Mouse (Mus musculus) thymus, adult 2 months (tissue): Measurements from ENCODE around the gene Ust. TPM values are rescaled to one million over a fixed set of nuclear protein-coding genes. Genes with fewer than 3 reads are reported as not detected.

Source experiments
- DNase-seq: peaks from one replicate; pipeline ENCODE4 v3.0.0; 2021
- H3K27ac ChIP-seq: fragments of 200-500 bp; 2 replicates; pipeline ENCODE4 v1.5.1; 2012; ENCODE audit warnings: low read length, control low read depth; ENCODE audit not compliant: control insufficient read depth, insufficient read depth
- H3K27me3 ChIP-seq: fragments of 200-500 bp; 2 replicates; pipeline ENCODE4 v1.6.1; 2012; ENCODE audit warnings: mild to moderate bottlenecking, low read length, moderate library complexity, mixed read lengths; ENCODE audit not compliant: control insufficient read depth, insufficient read depth
- H3K36me3 ChIP-seq: fragments of 200-500 bp; 2 replicates; pipeline ENCODE4 v1.6.1; 2012; ENCODE audit warnings: mild to moderate bottlenecking, low read length, moderate library complexity; ENCODE audit not compliant: control insufficient read depth, insufficient read depth
- H3K4me1 ChIP-seq: fragments of 200-500 bp; replicated peaks from 2 replicates; pipeline ENCODE4 v1.6.1; 2012; ENCODE audit warnings: low read length; ENCODE audit not compliant: control insufficient read depth, insufficient read depth
- H3K4me3 ChIP-seq: fragments of 200-500 bp; 2 replicates; pipeline ENCODE4 v1.5.1; 2012; ENCODE audit warnings: mild to moderate bottlenecking, low read length, control low read depth, moderate library complexity; ENCODE audit not compliant: control insufficient read depth, insufficient read depth
- CTCF ChIP-seq: fragments of 200-500 bp; IDR thresholded peaks from 2 replicates; pipeline ENCODE4 v1.5.1; 2012; ENCODE audit warnings: mild to moderate bottlenecking, control low read depth, low read length, moderate library complexity, borderline replicate concordance; ENCODE audit not compliant: control insufficient read depth, poor library complexity, insufficient read depth; ENCODE audit errors: extremely low read depth
- POLR2A ChIP-seq: fragments of 200-500 bp; IDR thresholded peaks from 2 replicates; pipeline ENCODE4 v1.6.1; 2012; ENCODE audit warnings: mild to moderate bottlenecking, low read length, control low read depth, moderate library complexity; ENCODE audit not compliant: control insufficient read depth, poor library complexity, insufficient read depth; ENCODE audit errors: extremely low read depth
- WGBS: fragments of 180-500 bp; shearing (Covaris S2); methylation state at CpG from one replicate; pipeline ENCODE4 v1.1.7; 2018; 5-methylcytosine and 5-hydroxymethylcytosine counted together
- polyA plus RNA-seq: library from polyadenylated mRNA; depleted of rRNA; stranded (reverse); fragments of >200 nt; gene quantifications from 2 replicates; pipeline ENCODE4 v1.2.3, GENCODE M21; 2012

Ust gene
- polyA plus RNA-seq, 1 experiment, result 2.9 TPM

DNA sequence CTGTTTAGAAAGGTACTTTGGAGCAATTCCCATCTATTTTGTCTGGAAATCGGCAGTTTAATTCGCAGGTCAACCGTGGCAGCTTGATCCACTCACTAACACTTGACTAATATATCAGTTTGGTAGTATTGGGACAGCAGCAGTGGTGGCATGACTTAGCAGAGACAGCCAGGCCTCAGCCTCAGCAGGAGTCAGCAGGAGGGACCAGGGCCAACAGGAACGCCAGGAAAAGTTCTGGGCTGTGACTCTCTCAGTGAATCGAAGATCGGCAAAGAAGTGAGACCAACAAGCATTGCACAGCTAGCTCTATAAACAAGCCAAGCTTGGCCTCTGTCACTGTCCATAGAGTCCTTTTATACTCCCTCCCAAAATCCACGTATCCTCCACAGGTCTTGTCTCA is 168.0 kb downstream of the Ust start:
- no peaks in the 10 kb centered on the region for H3K4me1 ChIP-seq
- no peak overlapping the region for H3K27ac ChIP-seq
- 94% methylated on average over 7 of the region's 7 CpGs for WGBS
- no peak for DNase-seq
- no peaks in the 10 kb centered on the region for H3K36me3 ChIP-seq
- H3K27me3 ChIP-seq, result no peaks in the 10 kb centered on the region
- TF ChIP-seq POLR2A (no peak), CTCF (no peak)
- H3K4me3 ChIP-seq, result no peak overlapping the region

GRCm38 (mm10) chr10:8347497-8347896 is 171.1 kb downstream of the Ust start:
- WGBS, result 93% methylated on average over 5 of the region's 5 CpGs
- Histone ChIP-seq H3K4me1 (no peaks in the 10 kb centered on the region), H3K4me3 (no peak overlapping the region), H3K27ac (no peak overlapping the region), H3K27me3 (no peaks in the 10 kb centered on the region), H3K36me3 (no peaks in the 10 kb centered on the region)
- TF ChIP-seq POLR2A, result no peak
- no peak for DNase-seq

DNA sequence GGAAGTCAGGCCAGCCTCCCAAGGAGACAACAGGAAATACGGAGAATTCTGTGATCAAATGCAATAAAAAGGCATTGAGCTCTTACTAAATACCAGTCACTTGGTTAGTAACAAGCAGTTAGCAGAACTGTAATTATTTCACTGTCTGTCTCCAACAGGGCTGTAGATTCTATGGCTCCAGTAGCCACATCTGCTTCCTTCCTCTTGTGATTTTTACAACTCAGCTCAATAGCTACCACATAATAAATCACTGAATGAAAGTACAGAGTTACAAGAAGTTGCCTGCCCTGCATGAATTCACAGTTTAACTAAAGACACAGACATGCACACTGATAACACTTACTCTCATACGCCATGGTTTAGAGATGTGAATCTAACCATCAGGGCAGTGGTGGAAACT is 176.1 kb downstream of the Ust start:
- Histone ChIP-seq H3K27me3 (no peaks in the 10 kb centered on the region), H3K4me1 (no peaks in the 10 kb centered on the region), H3K27ac (no peak overlapping the region), H3K36me3 (no peaks in the 10 kb centered on the region), H3K4me3 (no peak overlapping the region)
- WGBS, result 32% methylated on average over 2 of the region's 2 CpGs
- no peak for DNase-seq
- TF ChIP-seq POLR2A (no peak), CTCF (no peak)

GRCm38 (mm10) chr10:8339645-8340428 is 178.8 kb downstream of the Ust start:
- TF ChIP-seq CTCF (no peak), POLR2A (no peak)
- Histone ChIP-seq H3K4me3 (no peak overlapping the region), H3K27me3 (no peaks in the 10 kb centered on the region), H3K36me3 (no peaks in the 10 kb centered on the region), H3K4me1 (no peaks in the 10 kb centered on the region), H3K27ac (no peak overlapping the region)
- 90% methylated on average over 12 of the region's 12 CpGs for WGBS
- no peak for DNase-seq

- Histone ChIP-seq H3K4me1 (no peaks in the 10 kb centered on the region), H3K27ac (no peak overlapping the region), H3K27me3 (no peaks in the 10 kb centered on the region), H3K4me3 (no peak overlapping the region), H3K36me3 (no peaks in the 10 kb centered on the region)
- WGBS, result 97% methylated on average over 1 of the region's 1 CpGs
- no peak for DNase-seq
- no peak for TF ChIP-seq POLR2A
- no peak for TF ChIP-seq CTCF
Measured at GRCm38 (mm10) chr10:8336601-8337000, 182.0 kb downstream of the Ust start.

- H3K36me3 ChIP-seq, result no peaks in the 10 kb centered on the region
- DNase-seq, result no peak
- no peaks in the 10 kb centered on the region for H3K27me3 ChIP-seq
- H3K27ac ChIP-seq, result no peak overlapping the region
- TF ChIP-seq POLR2A (no peak), CTCF (no peak)
- H3K4me1 ChIP-seq, result no peaks in the 10 kb centered on the region
- WGBS, result 93% methylated on average over 5 of the region's 5 CpGs
- no peak overlapping the region for H3K4me3 ChIP-seq
Measured at GRCm38 (mm10) chr10:8330958-8331357, 187.7 kb downstream of the Ust start.

- no peak for DNase-seq
- H3K4me3 ChIP-seq, result no peak overlapping the region
- H3K27me3 ChIP-seq, result no peaks in the 10 kb centered on the region
- H3K27ac ChIP-seq, result no peak overlapping the region
- TF ChIP-seq CTCF, result no peak
- TF ChIP-seq POLR2A, result no peak
- no peaks in the 10 kb centered on the region for H3K4me1 ChIP-seq
- WGBS, result 94% methylated on average over 8 of the region's 8 CpGs
- H3K36me3 ChIP-seq, result no peaks in the 10 kb centered on the region
Measured at GRCm38 (mm10) chr10:8330006-8330405, 188.6 kb downstream of the Ust start.
